Mouse (Mus musculus): Measurements from ENCODE around the gene Setd4.

DNA sequence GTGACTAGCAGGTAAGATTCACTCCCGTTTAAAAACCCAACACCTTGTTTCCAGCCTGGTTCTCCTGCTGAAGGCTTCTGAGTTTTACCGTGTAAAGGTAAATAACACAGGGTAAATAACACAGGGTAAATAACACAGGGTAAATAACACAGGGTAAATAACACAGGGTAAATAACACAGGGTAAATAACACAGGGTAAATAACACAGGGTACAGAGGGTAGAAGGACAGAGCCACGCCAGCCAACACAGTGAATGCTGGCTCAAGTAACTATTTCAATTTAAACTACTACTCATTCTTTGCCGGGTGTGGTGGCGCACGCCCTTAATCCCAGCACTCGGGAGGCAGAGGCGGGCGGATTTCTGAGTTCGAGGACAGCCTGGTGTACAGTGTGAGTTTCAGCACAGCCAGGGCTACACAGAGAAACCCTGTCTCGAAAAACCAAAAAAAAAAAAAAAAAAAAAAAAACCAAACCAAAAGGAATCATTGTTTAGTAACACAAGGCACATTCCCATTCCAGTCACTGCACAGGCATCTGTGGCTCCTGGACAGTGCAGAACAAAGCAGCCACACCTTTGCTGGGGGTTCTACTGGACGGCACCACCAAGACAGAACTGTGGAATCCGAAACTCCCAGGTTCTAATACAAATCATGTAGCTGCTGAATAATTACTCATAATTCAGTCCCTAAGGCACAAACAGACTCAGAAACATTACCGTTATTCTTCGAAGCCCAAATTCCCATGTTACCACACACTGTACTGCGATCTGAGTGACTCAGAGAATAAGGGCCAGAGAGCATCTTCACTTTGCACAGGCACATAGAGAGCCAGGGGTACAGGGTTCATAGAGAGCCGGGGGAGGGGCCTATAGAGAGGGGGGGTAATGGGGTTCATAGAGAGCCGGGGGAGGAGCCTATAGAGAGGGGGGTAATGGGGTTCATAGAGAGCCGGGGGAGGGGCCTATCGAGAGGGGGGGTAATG, 12.1 kb downstream of the Setd4 start:
- TF ChIP-seq POLR2A (IDR thresholded peaks at IDR 0.05; ENCODE audit: low read depth, low read length) (no peak), CTCF (IDR thresholded peaks at IDR 0.05; ENCODE audit: borderline replicate concordance, insufficient read depth, low read length) (no peak)
